Mouse (Mus musculus): ENCODE results near the gene Olfr1048.
"Not testable (repeated sequence)": the region's sequence is repeated elsewhere in the genome, so short reads cannot be mapped to it uniquely, and the experiment has no call there.

Olfr1048 gene

DNA sequence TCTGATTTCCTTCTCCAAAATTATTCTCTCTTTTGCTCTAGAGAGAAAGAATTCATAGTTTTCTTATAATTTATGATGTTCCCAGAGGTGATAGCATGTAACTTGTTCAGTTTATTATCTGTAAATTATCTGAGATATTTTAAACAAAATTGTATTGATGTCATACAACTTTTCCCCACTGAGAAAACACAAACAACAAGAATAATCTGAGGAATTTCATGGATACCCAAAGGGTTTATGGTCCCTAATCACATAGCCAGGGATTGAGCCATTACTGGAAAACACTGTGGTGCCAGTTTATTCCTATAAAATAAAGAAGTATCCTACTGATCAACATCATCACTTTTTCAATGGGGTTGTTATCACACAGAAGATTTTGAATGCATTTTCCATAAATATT, at the start of gene Olfr1048:
Gene Olfr1048, minus strand, starts transcription at position 101 of the 400 bp plus-strand sequence.
- no peak for DNase-seq (ENCODE audit: low spot score)

DNA sequence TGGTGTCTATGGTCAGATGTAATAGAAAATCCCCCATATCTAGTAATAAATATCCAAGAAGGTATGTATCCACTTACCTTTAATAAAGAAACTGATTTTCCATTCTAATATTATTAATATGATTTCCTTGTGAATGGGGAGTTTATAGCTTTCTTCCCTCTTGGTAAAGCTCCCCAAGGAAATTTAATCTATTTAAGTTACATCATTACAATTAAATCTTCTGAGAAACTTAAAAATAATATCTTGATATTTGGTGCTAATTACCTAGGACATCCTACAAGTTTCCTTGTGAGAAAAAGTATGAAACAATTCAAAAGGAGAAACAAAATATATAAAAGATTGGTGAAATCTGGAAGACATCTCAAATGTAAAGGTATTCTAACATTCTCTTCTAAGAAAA, 38.9 kb upstream of the Olfr1048 start, which contains the start of gene Olfr1051:
Gene Olfr1051, minus strand, starts transcription at position 101 of the 400 bp plus-strand sequence.
- DNase-seq (ENCODE audit: low spot score), result not testable (repeated sequence)

DNA sequence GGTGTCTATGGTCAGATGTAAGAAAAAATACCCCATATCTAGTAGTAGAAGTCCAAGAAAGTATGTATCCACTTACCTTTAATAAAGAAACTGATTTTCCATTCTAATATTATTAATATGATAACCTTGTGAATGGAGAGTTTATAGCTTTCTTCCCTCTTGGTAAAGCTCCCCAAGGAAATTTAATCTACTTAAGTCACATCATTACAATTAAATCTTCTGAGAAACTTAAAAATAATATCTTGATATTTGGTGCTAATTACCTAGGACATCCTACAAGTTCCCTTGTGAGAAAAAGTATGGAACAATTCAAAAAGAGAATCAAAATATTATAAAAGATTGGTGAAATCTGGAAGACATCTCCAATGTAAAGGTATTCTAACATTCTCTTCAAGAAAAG, 18.1 kb upstream of the Olfr1048 start, which contains the start of gene Olfr1049:
Gene Olfr1049, minus strand, starts transcription at position 101 of the 400 bp plus-strand sequence.
- DNase-seq (ENCODE audit: low spot score), result not testable (repeated sequence)

DNA sequence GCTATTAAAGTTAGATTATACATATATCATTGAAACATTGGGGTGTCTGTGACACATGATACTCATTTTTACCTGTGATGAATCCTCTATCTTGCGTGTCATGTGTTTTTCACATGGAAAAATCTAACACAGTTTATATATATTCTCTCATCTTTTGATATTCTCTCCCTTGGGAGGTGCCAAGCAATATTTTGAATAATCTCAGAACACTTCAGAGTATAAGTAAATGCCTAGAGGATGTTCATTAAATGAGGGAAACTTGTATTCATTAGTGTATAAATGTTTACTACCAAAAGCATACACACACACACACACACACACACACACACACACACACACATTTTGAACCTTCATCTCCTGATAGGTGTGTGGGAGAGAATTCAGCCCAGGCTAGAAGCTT, 8.8 kb downstream of the Olfr1048 start, which contains the start of gene Olfr1047:
Gene Olfr1047, minus strand, starts transcription at position 101 of the 400 bp plus-strand sequence.
- no peak for DNase-seq (ENCODE audit: low spot score)

DNA sequence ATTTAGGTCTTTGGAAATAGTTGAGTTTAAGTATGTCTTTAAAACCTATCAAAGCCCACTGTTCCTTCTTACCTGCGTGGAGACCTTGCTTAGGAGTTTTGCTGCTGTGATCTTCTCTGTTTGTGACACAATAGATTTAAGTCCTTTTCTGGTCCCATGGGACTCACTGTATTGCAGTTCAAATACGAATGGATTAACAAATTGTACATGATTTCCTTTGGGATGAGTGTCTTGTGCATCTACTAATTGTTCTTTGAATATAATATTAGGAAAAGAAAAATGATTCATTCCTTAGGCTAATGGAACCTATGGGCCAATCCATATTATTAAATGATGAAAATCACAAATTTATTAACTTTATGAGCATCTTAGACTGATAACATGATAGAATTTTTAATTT, 20.9 kb downstream of the Olfr1048 start, which contains the start of gene Olfr1046:
Gene Olfr1046, minus strand, starts transcription at position 101 of the 400 bp plus-strand sequence.
- DNase-seq (ENCODE audit: low spot score), result no peak

DNA sequence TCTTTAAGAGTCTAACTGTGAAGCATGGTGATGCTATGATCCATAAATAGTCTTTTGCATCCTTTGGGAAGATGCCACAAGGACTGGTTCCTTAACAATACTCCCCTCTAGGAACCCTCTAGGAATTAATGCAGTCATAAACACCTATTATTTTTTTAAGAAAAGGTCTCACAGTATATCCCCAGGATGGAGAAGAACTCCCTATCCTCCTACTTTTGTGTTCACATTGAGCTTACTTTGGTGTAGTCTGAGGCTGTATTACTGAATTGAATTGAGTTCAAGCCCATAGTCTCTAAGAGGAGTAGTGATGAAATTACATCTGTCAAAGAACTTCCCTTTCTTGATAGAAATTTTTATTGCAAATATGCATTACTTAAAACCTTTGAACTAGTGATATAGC, 37.2 kb downstream of the Olfr1048 start, which contains the start of gene Olfr1045:
Gene Olfr1045, minus strand, starts transcription at position 101 of the 400 bp plus-strand sequence.
- no peak for DNase-seq (ENCODE audit: low spot score)

DNA sequence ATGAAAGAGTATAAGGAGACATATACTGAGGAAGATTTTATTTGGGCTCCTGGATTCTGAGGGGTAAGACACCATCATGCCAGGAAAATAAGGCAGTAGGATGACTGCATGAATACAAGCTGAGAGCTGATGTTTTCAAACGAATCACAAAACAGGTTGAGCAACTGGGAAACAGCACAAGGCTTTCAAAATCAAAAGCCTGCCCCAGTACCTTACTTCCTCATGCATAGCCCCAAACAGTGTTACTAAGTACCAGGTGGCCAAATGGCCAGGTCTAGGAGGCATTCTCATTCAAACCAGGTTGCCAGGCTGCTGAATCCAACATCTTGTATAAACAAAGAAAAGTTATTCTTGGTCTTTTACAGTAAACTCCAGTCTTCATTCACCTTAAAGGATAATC, 44.2 kb downstream of the Olfr1048 start:
- DNase-seq (ENCODE audit: low spot score), result no peak

DNA sequence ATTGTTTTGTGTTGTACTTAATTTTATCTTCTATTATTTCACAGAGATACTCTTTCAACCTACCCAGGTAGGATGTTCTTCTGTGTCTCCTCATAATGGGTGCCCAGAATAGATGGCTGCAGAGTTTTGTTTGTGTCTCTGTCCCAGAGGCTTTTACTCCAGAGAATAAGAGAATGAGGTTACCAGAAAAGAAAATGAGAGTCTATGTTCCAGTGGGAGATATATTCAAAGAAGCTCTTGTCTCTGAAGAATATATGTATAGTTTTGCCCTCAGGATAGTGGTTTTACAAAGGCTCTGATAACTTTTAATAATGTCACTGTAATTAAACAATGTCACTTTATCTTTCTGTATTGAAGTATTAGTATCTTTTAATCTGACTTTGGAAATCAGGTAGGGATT, 54.5 kb downstream of the Olfr1048 start, which contains the start of gene Olfr52:
Gene Olfr52, minus strand, starts transcription at position 101 of the 400 bp plus-strand sequence.
- DNase-seq (ENCODE audit: low spot score), result no peak
